Mouse (Mus musculus): Measurements from ENCODE around the gene Acta2.

The Acta2 gene

GRCm38 (mm10) chr19:34254880-34255681 lies at the start of gene Acta2:
Acta2 (minus strand) TSS chr19:34255590.
- no peak for DNase-seq (ENCODE audit: low spot score)

GRCm38 (mm10) chr19:34304917-34305316 lies 49.5 kb upstream of the Acta2 start:
- DNase-seq (ENCODE audit: low spot score) = no peak

- no peak for DNase-seq (ENCODE audit: low spot score)
Observed at GRCm38 (mm10) chr19:34300430-34300829, 45.0 kb upstream of the Acta2 start.

- DNase-seq (ENCODE audit: low spot score) = no peak
Observed at GRCm38 (mm10) chr19:34299229-34299628, 43.8 kb upstream of the Acta2 start.

- no peak for DNase-seq (ENCODE audit: low spot score)
Observed at GRCm38 (mm10) chr19:34298531-34298930, 43.1 kb upstream of the Acta2 start.

- no peak for DNase-seq (ENCODE audit: low spot score)
Observed at GRCm38 (mm10) chr19:34295442-34295841, 40.1 kb upstream of the Acta2 start.

- DNase-seq (ENCODE audit: low spot score) = no peak
Observed at GRCm38 (mm10) chr19:34293376-34293947, 38.1 kb upstream of the Acta2 start.

- DNase-seq (ENCODE audit: low spot score) = no peak
Observed at GRCm38 (mm10) chr19:34292701-34293100, 37.3 kb upstream of the Acta2 start.

GRCm38 (mm10) chr19:34291956-34292355 lies 36.6 kb upstream of the Acta2 start:
- no peak for DNase-seq (ENCODE audit: low spot score)

GRCm38 (mm10) chr19:34291379-34291778 lies 36.0 kb upstream of the Acta2 start:
- DNase-seq (ENCODE audit: low spot score) = no peak

- no peak for DNase-seq (ENCODE audit: low spot score)
Observed at GRCm38 (mm10) chr19:34290872-34291341, 35.5 kb upstream of the Acta2 start.

- DNase-seq (ENCODE audit: low spot score) = peak; percentile 9
Observed at GRCm38 (mm10) chr19:34289948-34290789, 34.8 kb upstream of the Acta2 start, which contains the start of gene Fas. Fas (plus strand) TSS chr19:34290666.

GRCm38 (mm10) chr19:34288696-34289095 lies 33.3 kb upstream of the Acta2 start:
- no peak for DNase-seq (ENCODE audit: low spot score)

GRCm38 (mm10) chr19:34287656-34288415 lies 32.4 kb upstream of the Acta2 start:
- DNase-seq (ENCODE audit: low spot score) = no peak

GRCm38 (mm10) chr19:34287221-34287620 lies 31.8 kb upstream of the Acta2 start:
- no peak for DNase-seq (ENCODE audit: low spot score)

- no peak for DNase-seq (ENCODE audit: low spot score)
Observed at GRCm38 (mm10) chr19:34284826-34285225, 29.4 kb upstream of the Acta2 start.

- DNase-seq (ENCODE audit: low spot score) = no peak
Observed at GRCm38 (mm10) chr19:34284383-34284782, 29.0 kb upstream of the Acta2 start.

GRCm38 (mm10) chr19:34283614-34284013 lies 28.2 kb upstream of the Acta2 start:
- no peak for DNase-seq (ENCODE audit: low spot score)

- DNase-seq (ENCODE audit: low spot score) = no peak
Observed at GRCm38 (mm10) chr19:34278078-34278477, 22.7 kb upstream of the Acta2 start.

- DNase-seq (ENCODE audit: low spot score) = no peak
Observed at GRCm38 (mm10) chr19:34273073-34273472, 17.7 kb upstream of the Acta2 start.

- no peak for DNase-seq (ENCODE audit: low spot score)
Observed at GRCm38 (mm10) chr19:34270824-34271464, 15.6 kb upstream of the Acta2 start.
